ENCODE assay signal across 11 mouse cellular contexts in the genomic region with DNA sequence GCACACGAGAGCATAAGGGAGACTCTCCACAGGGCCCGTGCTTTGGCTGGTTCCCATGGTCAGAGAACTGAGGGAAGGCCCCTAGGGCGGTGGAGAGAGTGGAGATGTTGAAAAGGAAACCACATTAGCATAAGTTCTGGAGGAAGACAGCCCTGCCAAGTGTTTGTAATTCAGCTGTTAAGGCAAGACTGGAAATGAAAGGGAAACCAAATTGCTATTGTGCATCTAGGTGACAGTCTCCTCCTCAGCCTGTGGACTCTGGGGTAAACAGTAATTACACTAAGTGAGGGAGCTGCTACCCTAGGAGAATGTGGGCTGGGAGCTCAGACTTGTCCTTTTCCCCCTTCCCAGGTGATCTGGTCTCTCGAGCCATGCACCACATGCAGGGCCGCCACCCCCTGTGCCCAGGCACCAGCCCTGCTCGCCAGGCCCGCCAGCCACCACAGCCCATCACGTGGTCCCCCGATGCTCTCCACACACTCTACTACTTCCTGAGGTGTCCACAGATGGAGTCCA.
A peak's percentile ranks its signal among the peaks of the same experiment; 100 is the strongest.
DNase-seq lines count a peak whose midpoint lies in the region; ATAC-seq lines count a peak whose summit lies in the region.
"Had no signal": no experiment of that assay in that cellular context is flagged by ENCODE, and none has a peak within 500 bp of the region (broad histone marks: within the 10 kb centered on the region; RNA-seq: fewer than 3 reads in every experiment).

No protein-coding gene starts in this region.

- H3K9me3 ChIP-seq in heart, embryonic 13.5 days = no peaks in the 10 kb centered on the region
- H3K9me3 ChIP-seq in heart, embryonic 12.5 days (replicated peaks) = no peaks in the 10 kb centered on the region
- no peaks in the 10 kb centered on the region for H3K9me3 ChIP-seq in forebrain, embryonic 14.5 days (replicated peaks; ENCODE audit: control insufficient read depth, low read length)
- H3K9me3 ChIP-seq in megakaryocyte, embryonic 14.5 days = no peaks in the 10 kb centered on the region

- H3K9ac ChIP-seq in heart, embryonic 13.5 days = no peak overlapping the region
- no peak overlapping the region for H3K9ac ChIP-seq in heart, embryonic 12.5 days
- H3K9ac ChIP-seq in forebrain, embryonic 14.5 days (ENCODE audit: low read length) = no peak overlapping the region

- WGBS in heart, embryonic 13.5 days = 79% methylated on average over 9 of the region's 9 CpGs
- 81% methylated on average over 9 of the region's 9 CpGs for WGBS in heart, embryonic 12.5 days
- 57% methylated on average over 9 of the region's 9 CpGs for WGBS in forebrain, embryonic 14.5 days

- H3K36me3 ChIP-seq in heart, embryonic 13.5 days = peaks cover 11% of the 10 kb centered on the region; the same call in 1 of the 2 replicates
- 0 out of 2 replicates have a peak, but pooled peaks cover 5% of the 10 kb centered on the region for H3K36me3 ChIP-seq in heart, embryonic 12.5 days
- no peaks in the 10 kb centered on the region for H3K36me3 ChIP-seq in forebrain, embryonic 14.5 days (ENCODE audit: control insufficient read depth, insufficient read depth, low read length)
- H3K36me3 ChIP-seq in megakaryocyte, embryonic 14.5 days (replicated peaks; ENCODE audit: low read length) = no peaks in the 10 kb centered on the region

- peak overlapping the region; percentile 43 for H3K27ac ChIP-seq in heart, embryonic 13.5 days (replicated peaks)
- H3K27ac ChIP-seq in heart, embryonic 12.5 days (ENCODE audit: poor library complexity, severe bottlenecking) = no peak overlapping the region; the same call in 1 of the 2 replicates
- H3K27ac ChIP-seq in forebrain, embryonic 14.5 days (ENCODE audit: low read depth, low read length) = no peak overlapping the region
- H3K27ac ChIP-seq: macrophage had no signal

- H3K4me3 ChIP-seq in heart, embryonic 13.5 days = no peak overlapping the region
- no peak overlapping the region for H3K4me3 ChIP-seq in heart, embryonic 12.5 days
- no peak overlapping the region for H3K4me3 ChIP-seq in forebrain, embryonic 14.5 days (ENCODE audit: low read depth, low read length)
- H3K4me3 ChIP-seq in megakaryocyte, embryonic 14.5 days (replicated peaks) = peak overlapping the region; percentile 80

- peaks cover 33% of the 10 kb centered on the region for H3K4me1 ChIP-seq in heart, embryonic 13.5 days
- peaks cover 37% of the 10 kb centered on the region for H3K4me1 ChIP-seq in heart, embryonic 12.5 days (replicated peaks)
- peaks cover 15% of the 10 kb centered on the region; the same call in 1 of the 2 replicates for H3K4me1 ChIP-seq in forebrain, embryonic 14.5 days (ENCODE audit: control insufficient read depth, insufficient read depth, low read length)
- peaks cover 56% of the 10 kb centered on the region for H3K4me1 ChIP-seq in megakaryocyte, embryonic 14.5 days

- H3K27me3 ChIP-seq in heart, embryonic 13.5 days (replicated peaks) = no peaks in the 10 kb centered on the region
- no peaks in the 10 kb centered on the region for H3K27me3 ChIP-seq in heart, embryonic 12.5 days (replicated peaks)
- no peaks in the 10 kb centered on the region for H3K27me3 ChIP-seq in forebrain, embryonic 14.5 days (replicated peaks; ENCODE audit: control insufficient read depth, insufficient read depth, low read length)
- H3K27me3 ChIP-seq in megakaryocyte, embryonic 14.5 days (replicated peaks) = peaks cover 31% of the 10 kb centered on the region

- peak; percentile 74 for DNase-seq in CD4-positive, CD25-positive, alpha-beta regulatory T cell, adult 2 months (ENCODE audit: low read depth, low spot score)
- peak; percentile 83 for DNase-seq in forebrain, embryonic 14.5 days (ENCODE audit: low spot score)
- DNase-seq in layer of hippocampus, adult 9-10 months (ENCODE audit: low spot score) = no peak
- no peak for DNase-seq in urinary bladder, postnatal 25 days (ENCODE audit: low spot score)
- DNase-seq in adrenal gland, adult 2 months = no peak
- DNase-seq: cerebellum, postnatal 14 days had no signal

- ATAC-seq in heart, embryonic 13.5 days (ENCODE audit: extremely low read depth, insufficient number of reproducible peaks, low FRiP score, low TSS enrichment) = no peak
- no peak for ATAC-seq in heart, embryonic 12.5 days (ENCODE audit: insufficient number of reproducible peaks, low FRiP score)
- peak; percentile 83 for ATAC-seq in forebrain, embryonic 14.5 days
- ATAC-seq: intestine, postnatal 0 days had no signal

- H3K4me2 ChIP-seq in heart, embryonic 13.5 days = no peak overlapping the region
- no peak overlapping the region for H3K4me2 ChIP-seq in heart, embryonic 12.5 days
- H3K4me2 ChIP-seq in forebrain, embryonic 14.5 days (ENCODE audit: low read length) = no peak overlapping the region

Comparison
In these comparisons a context has a peak if more than half of its experiments do, and no peak if none do; other contexts are left out.
1. DNase-seq: peak in CD4-positive, CD25-positive, alpha-beta regulatory T cell, adult 2 months (single experiment) and forebrain, embryonic 14.5 days (single experiment); none in layer of hippocampus, adult 9-10 months (single experiment), urinary bladder, postnatal 25 days (single experiment) and adrenal gland, adult 2 months (single experiment).